Mouse (Mus musculus): ENCODE measurements around the gene Itih5. TPM values are rescaled to one million over a fixed set of nuclear protein-coding genes. Genes with fewer than 3 reads are reported as not detected.

The Itih5 gene
- polyA plus RNA-seq, 1 experiment from 2014 or later = 6.9 TPM

DNA sequence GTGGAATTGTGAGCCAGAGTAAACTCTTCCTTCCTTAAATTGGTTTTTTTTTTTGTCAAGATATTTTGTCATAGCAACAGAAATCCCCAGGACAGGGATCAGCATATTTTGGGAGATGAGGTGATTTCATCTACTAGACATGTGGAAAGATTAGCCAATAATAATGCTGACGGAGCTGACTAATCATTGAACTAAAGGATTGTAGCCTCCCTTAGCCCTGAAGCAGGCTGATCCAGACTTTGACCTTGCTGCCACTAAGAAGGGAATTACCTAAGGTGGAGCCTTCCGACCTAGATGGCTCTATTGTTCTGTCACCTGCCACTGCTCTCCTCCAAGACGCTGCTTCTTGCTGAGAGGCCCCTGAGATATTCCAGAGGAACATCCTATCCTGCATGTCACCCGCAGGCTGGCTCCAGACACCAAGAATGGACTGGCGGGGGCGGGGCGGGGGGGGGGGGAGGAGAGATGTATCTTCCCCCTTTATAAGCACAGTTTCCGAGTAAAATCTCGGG lies 119.3 kb downstream of the Itih5 start:
- Histone ChIP-seq H3K36me3 (no peaks in the 10 kb centered on the region), H3K4me3 (replicated peaks) (no peak overlapping the region), H3K4me1 (no peaks in the 10 kb centered on the region), H3K9ac (no peak overlapping the region), H3K27me3 (no peaks in the 10 kb centered on the region), H3K4me2 (no peak overlapping the region), H3K9me3 (replicated peaks) (no peaks in the 10 kb centered on the region), H3K27ac (no peak overlapping the region)
- no peak for ATAC-seq (replicated peaks; ENCODE audit: low FRiP score)
- WGBS = 79% methylated on average over 8 of the region's 9 CpGs

DNA sequence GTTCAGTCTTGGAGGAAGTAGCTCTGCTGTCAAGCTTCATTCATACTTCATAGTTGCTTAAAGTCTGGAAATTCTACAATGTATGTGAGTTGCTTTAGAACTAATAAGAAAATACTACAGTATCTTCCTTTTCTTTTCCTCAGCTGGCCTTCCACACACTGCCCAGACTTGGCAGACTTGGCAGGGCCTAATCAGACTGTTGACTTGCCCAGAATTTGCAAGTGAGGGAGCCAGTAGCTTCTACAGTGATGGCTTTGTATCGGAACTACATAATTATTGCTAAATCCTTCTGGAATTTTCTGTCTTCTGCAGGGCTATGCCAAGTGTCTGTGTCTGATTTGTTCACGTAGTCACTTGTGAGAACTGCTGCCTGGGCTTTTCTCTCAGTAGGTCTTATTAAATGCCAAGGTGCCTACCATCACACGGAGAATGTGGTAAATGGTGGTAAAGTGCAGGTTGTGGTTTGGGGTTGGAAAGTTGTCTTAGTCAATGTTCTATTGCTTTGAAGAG lies 120.2 kb downstream of the Itih5 start:
- H3K9ac ChIP-seq = no peak overlapping the region
- no peaks in the 10 kb centered on the region for H3K36me3 ChIP-seq
- ATAC-seq (replicated peaks; ENCODE audit: low FRiP score) = no peak
- no peaks in the 10 kb centered on the region for H3K4me1 ChIP-seq
- WGBS = 94% methylated on average over 3 of the region's 3 CpGs
- H3K27me3 ChIP-seq = no peaks in the 10 kb centered on the region
- no peak overlapping the region for H3K27ac ChIP-seq
- no peaks in the 10 kb centered on the region for H3K9me3 ChIP-seq (replicated peaks)
- no peak overlapping the region for H3K4me2 ChIP-seq
- no peak overlapping the region for H3K4me3 ChIP-seq (replicated peaks)

DNA sequence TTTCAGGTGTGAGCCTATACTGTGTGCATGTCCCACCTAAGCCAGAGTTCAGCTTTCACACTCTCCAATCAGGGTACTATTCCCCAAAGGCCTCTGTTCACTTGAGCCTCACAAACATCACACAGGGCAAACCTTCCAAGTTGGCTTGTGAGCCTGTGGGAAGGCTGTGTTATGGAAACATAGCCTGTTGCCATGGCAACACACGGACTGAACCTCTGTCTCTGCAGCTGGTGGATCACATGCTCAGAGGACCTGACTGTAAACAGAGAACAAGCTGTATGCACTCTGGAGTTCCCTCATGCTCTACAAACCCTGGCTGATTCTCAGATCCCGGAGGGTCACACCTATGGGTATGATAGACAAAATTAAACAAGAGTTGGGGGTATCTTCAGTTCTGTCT lies 122.8 kb downstream of the Itih5 start:
- peak; percentile 74 for ATAC-seq (replicated peaks; ENCODE audit: low FRiP score)
- no peak overlapping the region for H3K4me2 ChIP-seq
- no peaks in the 10 kb centered on the region for H3K36me3 ChIP-seq
- no peak overlapping the region for H3K4me3 ChIP-seq (replicated peaks)
- H3K9ac ChIP-seq = no peak overlapping the region
- no peaks in the 10 kb centered on the region for H3K9me3 ChIP-seq (replicated peaks)
- no peaks in the 10 kb centered on the region for H3K27me3 ChIP-seq
- 44% methylated on average over 2 of the region's 2 CpGs for WGBS
- H3K27ac ChIP-seq = no peak overlapping the region
- no peaks in the 10 kb centered on the region for H3K4me1 ChIP-seq

DNA sequence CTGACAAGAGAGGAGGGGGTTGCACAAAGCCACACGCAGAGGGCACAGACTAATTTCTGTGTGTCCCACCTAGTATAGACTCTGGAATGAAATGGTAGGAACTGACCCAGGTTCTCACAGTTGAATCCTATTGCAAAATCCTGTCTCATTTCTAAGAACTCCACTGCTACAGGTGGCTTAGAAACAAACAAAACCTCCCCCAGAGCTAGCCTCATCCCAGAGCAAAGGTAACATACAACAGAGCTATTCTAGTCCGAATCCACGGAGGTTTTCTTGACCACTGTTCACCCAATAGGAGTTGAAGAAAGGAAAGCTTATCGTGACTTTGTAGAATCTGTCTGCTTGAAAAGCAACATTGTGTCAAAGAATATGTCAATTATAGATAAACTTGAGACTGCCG lies 130.3 kb downstream of the Itih5 start:
- 51% methylated on average over 5 of the region's 5 CpGs for WGBS
- Histone ChIP-seq H3K4me1 (0 out of 2 replicates have a peak, but pooled peaks cover 11% of the 10 kb centered on the region), H3K9ac (no peak overlapping the region), H3K27ac (no peak overlapping the region), H3K36me3 (no peaks in the 10 kb centered on the region), H3K4me3 (replicated peaks) (no peak overlapping the region), H3K9me3 (replicated peaks) (no peaks in the 10 kb centered on the region), H3K4me2 (no peak overlapping the region), H3K27me3 (peaks cover 24% of the 10 kb centered on the region)
- no peak for ATAC-seq (replicated peaks; ENCODE audit: low FRiP score)

DNA sequence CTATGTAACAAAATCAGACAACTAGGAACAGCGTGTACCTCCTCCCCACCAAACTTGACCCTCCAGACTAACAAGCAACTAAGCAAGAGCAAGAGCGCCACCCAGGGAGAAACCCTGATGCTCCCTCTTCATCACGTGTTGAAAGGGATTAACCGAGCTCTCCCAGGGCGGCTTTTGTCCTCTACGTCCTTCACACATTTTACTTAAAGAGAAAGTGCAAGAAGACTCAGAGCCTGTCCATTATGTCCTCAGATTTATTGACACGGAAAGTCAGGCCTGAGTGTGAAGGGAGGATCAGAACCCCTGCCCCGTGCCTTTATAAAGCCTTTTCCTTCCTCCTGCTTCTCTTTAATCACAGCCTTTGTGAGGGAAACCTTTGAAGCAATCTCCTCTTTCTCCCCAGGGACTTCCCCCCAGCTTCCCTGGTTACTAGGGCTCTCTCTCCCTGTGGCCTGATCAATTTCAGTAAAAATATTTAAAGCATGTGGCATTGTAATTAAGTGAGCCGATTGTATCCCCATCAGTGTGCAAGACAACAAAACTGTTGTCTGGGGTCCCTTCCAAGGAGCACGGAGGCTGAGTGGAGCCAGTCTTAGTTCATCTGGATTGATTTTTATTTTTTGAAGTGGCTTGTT lies 131.4 kb downstream of the Itih5 start:
- peaks cover 28% of the 10 kb centered on the region for H3K27me3 ChIP-seq
- H3K9ac ChIP-seq = no peak overlapping the region
- 11% methylated on average over 10 of the region's 10 CpGs for WGBS
- H3K36me3 ChIP-seq = no peaks in the 10 kb centered on the region
- H3K9me3 ChIP-seq (replicated peaks) = no peaks in the 10 kb centered on the region
- no peak overlapping the region for H3K27ac ChIP-seq
- H3K4me3 ChIP-seq (replicated peaks) = no peak overlapping the region
- peak; percentile 36 for ATAC-seq (replicated peaks; ENCODE audit: low FRiP score)
- 0 out of 2 replicates have a peak, but pooled peaks cover 11% of the 10 kb centered on the region for H3K4me1 ChIP-seq
- H3K4me2 ChIP-seq = no peak overlapping the region

DNA sequence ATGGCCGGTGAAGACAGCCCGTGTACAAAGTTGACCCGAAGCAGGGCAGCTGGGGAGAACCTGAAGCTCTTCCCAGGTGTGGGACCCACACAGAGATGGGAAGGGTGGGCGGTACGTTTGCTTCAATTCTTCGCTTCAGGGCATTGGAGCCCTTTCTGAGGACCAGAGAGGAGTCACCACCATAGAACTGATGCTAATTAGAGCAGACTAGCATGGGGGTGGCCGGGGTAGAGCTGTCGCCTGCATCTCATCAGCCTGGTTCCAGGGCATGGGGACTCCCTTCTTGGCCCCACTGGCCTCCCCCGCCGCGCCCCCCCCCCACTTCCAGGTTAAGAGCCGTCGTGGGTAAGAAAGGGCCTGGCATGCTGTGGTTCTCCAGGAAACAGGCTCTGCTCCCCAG lies 132.6 kb downstream of the Itih5 start:
- Histone ChIP-seq H3K27me3 (peaks cover 35% of the 10 kb centered on the region), H3K4me1 (peaks cover 15% of the 10 kb centered on the region; the same call in 1 of the 2 replicates), H3K9me3 (replicated peaks) (no peaks in the 10 kb centered on the region), H3K4me2 (no peak overlapping the region), H3K36me3 (no peaks in the 10 kb centered on the region), H3K9ac (no peak overlapping the region), H3K27ac (no peak overlapping the region), H3K4me3 (replicated peaks) (no peak overlapping the region)
- WGBS = 38% methylated on average over 13 of the region's 13 CpGs
- ATAC-seq (replicated peaks; ENCODE audit: low FRiP score) = no peak

DNA sequence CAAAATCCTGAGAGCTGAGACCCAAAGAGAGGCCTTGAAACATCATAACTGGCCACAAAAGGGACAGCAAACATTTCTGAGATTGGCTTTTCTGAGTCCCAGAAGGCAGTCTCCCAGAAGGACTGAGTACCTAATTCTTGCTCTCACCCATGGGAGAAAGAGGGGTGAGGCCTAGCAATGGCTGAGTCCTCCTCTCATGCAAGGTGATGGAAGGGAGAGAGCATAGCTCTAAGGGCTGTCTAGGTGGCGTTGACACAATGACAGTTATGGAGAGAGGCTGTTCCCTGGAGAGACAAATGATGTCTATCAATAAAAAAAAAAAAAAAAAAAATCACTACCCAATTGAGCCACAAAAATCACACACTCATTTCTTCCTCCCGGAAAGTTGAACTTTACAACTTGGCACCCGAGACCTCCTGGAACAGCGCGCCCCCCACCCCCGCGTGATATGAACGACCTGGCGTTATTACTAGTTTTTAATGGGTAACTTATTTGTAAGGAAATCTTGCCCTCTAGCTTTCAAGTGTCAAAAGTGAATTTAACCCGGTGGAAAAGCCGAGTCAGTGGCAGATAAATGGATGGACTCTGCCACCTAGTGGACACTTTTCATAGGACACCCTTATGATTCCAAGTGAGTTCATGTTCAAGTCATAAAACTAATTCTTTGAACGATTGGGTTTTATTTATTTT lies 134.9 kb downstream of the Itih5 start:
- ATAC-seq (replicated peaks; ENCODE audit: low FRiP score) = no peak
- peaks cover 43% of the 10 kb centered on the region for H3K27me3 ChIP-seq
- H3K9ac ChIP-seq = no peak overlapping the region
- H3K36me3 ChIP-seq = no peaks in the 10 kb centered on the region
- H3K4me3 ChIP-seq (replicated peaks) = no peak overlapping the region
- WGBS = 8% methylated on average over 12 of the region's 12 CpGs
- peaks cover 20% of the 10 kb centered on the region for H3K4me1 ChIP-seq
- peak overlapping the region; percentile 31 for H3K4me2 ChIP-seq
- no peak overlapping the region for H3K27ac ChIP-seq
- no peaks in the 10 kb centered on the region for H3K9me3 ChIP-seq (replicated peaks)

DNA sequence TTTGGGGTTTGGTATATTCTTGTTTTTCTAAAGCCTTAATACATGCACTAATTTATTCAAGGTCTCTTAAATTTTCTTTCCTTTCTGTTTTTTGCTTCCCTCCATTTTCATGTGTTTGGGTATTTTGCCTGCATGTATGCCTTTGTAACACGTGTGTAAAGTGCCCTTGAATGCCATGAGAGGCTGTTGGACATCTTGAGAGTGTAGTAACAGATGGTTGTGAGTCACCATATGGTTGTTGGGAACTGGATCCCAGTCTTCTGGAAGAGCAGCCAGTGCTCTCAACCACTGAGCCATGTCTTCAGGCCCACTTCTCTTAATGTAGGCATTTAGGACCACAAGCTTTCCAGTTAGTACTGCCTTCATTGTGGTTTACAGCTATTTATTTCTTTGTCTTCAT lies 135.5 kb downstream of the Itih5 start:
- WGBS = 0% methylated on average over 1 of the region's 1 CpGs
- ATAC-seq (replicated peaks; ENCODE audit: low FRiP score) = no peak

DNA sequence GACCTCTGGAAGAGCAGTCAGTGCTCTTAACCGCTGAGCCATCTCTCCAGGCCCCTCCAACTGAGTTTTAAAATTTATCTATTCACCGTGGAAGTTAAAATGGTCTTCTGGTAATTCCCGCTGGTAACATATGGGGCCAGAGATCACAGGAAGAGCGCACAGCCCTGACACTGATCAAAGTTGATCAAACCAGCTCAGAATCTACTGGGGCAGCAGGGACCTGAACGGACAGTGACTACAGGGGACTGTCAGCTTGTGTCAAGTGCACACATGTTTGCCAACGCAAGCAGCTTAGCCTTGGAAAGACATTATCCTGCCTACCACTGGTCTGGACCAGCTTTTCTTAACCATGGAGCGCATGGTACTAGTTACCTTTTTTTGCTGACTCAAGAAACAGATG lies 136.7 kb downstream of the Itih5 start:
- H3K36me3 ChIP-seq = no peaks in the 10 kb centered on the region
- peaks cover 36% of the 10 kb centered on the region for H3K27me3 ChIP-seq
- no peak overlapping the region for H3K9ac ChIP-seq
- H3K4me3 ChIP-seq (replicated peaks) = no peak overlapping the region
- 77% methylated on average over 7 of the region's 7 CpGs for WGBS
- no peak for ATAC-seq (replicated peaks; ENCODE audit: low FRiP score)
- peaks cover 20% of the 10 kb centered on the region for H3K4me1 ChIP-seq
- no peak overlapping the region for H3K27ac ChIP-seq
- H3K9me3 ChIP-seq (replicated peaks) = no peaks in the 10 kb centered on the region
- H3K4me2 ChIP-seq = no peak overlapping the region

More for the DNA sequence above, 135.5 kb downstream of the Itih5 start:
- H3K27ac ChIP-seq = no peak overlapping the region
- no peaks in the 10 kb centered on the region for H3K36me3 ChIP-seq
- no peak overlapping the region for H3K9ac ChIP-seq
- no peaks in the 10 kb centered on the region for H3K9me3 ChIP-seq (replicated peaks)
- H3K4me3 ChIP-seq (replicated peaks) = no peak overlapping the region
- no peak overlapping the region for H3K4me2 ChIP-seq
- peaks cover 37% of the 10 kb centered on the region for H3K27me3 ChIP-seq
- peaks cover 24% of the 10 kb centered on the region for H3K4me1 ChIP-seq

DNA sequence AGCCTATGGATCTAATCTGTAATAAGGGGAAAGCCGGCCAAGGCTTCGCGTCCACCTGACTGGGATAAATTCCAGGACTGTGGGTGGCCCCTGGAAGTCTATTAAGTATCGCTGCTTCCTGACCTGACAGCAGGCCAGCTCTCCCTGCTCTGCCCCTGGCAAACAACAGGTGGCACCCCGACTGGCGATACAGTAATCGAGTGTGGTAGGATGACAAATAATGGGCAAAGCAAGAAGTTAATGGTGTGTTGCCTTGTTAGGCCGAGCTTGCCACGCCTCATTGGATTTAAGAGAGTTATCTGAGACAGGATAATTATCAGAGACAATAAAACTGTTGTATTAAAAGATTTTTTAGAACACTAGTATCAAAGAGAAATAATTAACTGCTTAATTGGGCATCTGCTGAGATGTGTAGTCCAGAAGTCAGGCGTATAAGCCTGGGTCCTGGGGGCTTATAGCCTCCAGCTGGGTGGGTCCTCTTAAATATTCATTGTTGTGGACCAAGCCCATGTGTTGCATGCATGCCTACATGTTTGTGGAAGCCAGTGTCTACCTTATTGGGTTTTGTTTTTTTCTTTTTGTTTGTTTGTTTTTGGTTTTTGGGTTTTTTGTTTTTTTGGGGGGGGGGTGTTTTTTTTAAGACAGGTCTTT lies 140.3 kb downstream of the Itih5 start:
- 28% methylated on average over 10 of the region's 10 CpGs for WGBS
- no peak overlapping the region for H3K4me3 ChIP-seq (replicated peaks)
- no peak overlapping the region for H3K27ac ChIP-seq
- H3K27me3 ChIP-seq = peaks cover 58% of the 10 kb centered on the region
- H3K9ac ChIP-seq = no peak overlapping the region
- H3K36me3 ChIP-seq = no peaks in the 10 kb centered on the region
- no peaks in the 10 kb centered on the region for H3K9me3 ChIP-seq (replicated peaks)
- ATAC-seq (replicated peaks; ENCODE audit: low FRiP score) = peak; percentile 92
- H3K4me1 ChIP-seq = peaks cover 22% of the 10 kb centered on the region
- H3K4me2 ChIP-seq = no peak overlapping the region

DNA sequence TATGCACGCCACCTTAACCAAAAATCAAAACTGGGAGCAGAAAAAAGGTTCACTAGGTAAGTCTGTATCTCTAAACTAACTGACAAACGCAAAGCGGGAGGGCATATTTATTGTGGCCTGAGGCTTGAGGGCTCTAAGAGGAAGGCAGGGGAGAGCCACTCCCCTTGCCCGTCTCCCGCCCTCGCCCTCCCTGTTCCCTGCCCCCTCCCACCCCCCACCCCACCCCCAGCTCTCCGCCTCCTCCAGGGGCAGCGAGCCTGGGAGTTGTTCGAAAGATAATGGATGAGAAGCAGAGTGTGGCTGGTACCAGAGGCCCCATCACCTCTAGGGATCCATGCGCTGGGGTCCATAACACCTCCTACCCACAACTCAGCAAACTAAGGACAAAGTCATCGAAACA lies 142.5 kb downstream of the Itih5 start:
- no peak overlapping the region for H3K9ac ChIP-seq
- no peaks in the 10 kb centered on the region for H3K9me3 ChIP-seq (replicated peaks)
- H3K27ac ChIP-seq = no peak overlapping the region
- 6% methylated on average over 11 of the region's 11 CpGs for WGBS
- H3K4me1 ChIP-seq = peaks cover 22% of the 10 kb centered on the region
- peak overlapping the region; percentile 38 for H3K4me2 ChIP-seq
- H3K4me3 ChIP-seq (replicated peaks) = no peak overlapping the region
- peaks cover 63% of the 10 kb centered on the region for H3K27me3 ChIP-seq
- no peak for ATAC-seq (replicated peaks; ENCODE audit: low FRiP score)
- H3K36me3 ChIP-seq = no peaks in the 10 kb centered on the region

DNA sequence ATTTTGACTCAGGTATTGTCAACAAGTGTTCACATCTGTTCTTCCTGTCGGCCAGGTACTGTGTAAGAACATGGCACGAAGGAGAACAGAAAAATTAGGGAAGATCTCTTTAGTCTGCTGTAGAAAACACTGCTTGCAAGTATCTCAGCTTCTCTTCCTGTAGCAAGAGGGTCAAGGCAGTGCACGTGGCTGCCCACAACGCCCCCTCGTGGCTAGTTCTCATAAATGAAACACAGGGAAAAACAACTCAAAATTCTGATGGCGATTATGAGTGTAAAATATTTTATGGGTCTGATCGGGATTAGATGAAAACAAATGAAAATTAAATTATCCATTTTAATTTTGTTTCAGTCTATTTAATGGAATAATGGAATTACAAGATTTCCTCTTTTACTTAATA lies 146.9 kb downstream of the Itih5 start:
- no peak overlapping the region for H3K4me2 ChIP-seq
- H3K9ac ChIP-seq = no peak overlapping the region
- no peaks in the 10 kb centered on the region for H3K36me3 ChIP-seq
- H3K4me1 ChIP-seq = peaks cover 10% of the 10 kb centered on the region; the same call in 1 of the 2 replicates
- 58% methylated on average over 7 of the region's 7 CpGs for WGBS
- no peak for ATAC-seq (replicated peaks; ENCODE audit: low FRiP score)
- H3K9me3 ChIP-seq (replicated peaks) = no peaks in the 10 kb centered on the region
- no peak overlapping the region for H3K27ac ChIP-seq
- peaks cover 46% of the 10 kb centered on the region for H3K27me3 ChIP-seq
- H3K4me3 ChIP-seq (replicated peaks) = no peak overlapping the region

Measured in kidney, embryonic 15.5 days (tissue).